Mouse (Mus musculus): ENCODE measurements around the gene Cdca8.

Gene Cdca8

DNA sequence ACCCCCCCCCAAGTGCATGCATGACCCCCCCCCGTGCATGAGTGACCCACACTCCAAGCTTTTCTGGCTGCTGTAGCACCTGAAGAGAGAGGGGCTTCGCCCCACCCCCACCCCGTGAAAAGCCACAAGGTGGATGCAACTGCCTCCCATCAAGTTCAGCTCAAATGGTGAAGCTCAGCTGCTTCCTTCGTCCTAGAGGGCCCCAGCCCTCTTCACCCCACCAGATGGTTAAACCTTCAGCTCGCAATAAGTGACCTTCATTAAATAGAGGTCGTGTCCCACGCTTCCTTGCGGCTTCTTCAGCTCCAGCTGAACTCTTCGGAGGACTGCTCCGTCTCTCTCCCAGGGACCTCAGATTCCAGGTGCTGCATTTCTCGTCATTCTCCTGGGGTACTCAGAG, 58.5 kb downstream of the Cdca8 start, which contains the start of gene Epha10:
Epha10 (plus strand) TSS at position 301 of the 400 bp plus-strand sequence.
- no peak for DNase-seq (ENCODE audit: low read depth)

DNA sequence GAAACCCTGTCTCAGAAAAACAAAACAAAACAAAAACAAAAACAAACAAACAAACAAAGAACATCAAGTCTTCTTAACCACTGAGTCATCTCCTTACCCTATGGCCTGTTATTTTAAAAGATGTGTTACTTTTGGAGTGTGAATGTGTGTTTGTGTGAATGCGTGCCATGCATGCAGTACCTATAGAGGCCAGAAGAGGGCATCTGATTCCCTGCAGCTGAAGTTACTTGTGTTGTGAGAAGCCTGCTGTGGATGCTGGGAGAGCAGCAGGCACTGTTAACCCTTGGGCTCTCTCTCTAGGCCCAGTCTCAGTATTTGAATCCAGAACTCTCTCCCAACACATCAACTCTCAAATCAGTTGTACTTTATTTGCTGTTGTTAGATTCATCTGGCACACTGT, 66.4 kb downstream of the Cdca8 start:
- no peak for DNase-seq (ENCODE audit: low read depth)

All from fibroblast of lung, adult 2 months (primary cell).